Mouse (Mus musculus): Measurements from ENCODE around the gene Psma7.

Psma7 gene

GRCm38 (mm10) chr2:180042858-180043515 is 754 bp upstream of the Psma7 start:
- DNase-seq (ENCODE audit: low read depth, low spot score): peak; percentile 88

GRCm38 (mm10) chr2:180041577-180042255 is 517 bp downstream of the Psma7 start:
- peak; percentile 77 for DNase-seq (ENCODE audit: low read depth, low spot score)

DNA sequence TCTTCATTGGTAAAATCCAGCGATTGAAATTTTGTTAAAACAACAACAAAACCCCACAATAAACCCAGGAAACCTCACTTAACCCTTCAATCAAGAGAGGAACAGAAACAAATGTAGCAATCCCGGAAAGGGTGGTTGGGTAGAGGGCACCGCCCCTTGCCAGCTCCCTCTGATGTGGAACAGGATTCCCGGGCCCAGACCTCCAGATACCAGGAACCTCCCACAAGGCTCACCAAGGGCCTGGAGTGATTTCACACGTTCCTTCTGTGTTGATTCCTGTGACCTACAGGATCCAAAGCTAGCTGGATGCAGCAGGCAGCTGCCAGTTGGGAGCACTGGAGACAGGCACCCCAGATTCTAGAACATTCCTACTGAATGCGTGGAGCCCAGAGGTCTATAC is 1.8 kb downstream of the Psma7 start:
- no peak for DNase-seq (ENCODE audit: low read depth, low spot score)

DNA sequence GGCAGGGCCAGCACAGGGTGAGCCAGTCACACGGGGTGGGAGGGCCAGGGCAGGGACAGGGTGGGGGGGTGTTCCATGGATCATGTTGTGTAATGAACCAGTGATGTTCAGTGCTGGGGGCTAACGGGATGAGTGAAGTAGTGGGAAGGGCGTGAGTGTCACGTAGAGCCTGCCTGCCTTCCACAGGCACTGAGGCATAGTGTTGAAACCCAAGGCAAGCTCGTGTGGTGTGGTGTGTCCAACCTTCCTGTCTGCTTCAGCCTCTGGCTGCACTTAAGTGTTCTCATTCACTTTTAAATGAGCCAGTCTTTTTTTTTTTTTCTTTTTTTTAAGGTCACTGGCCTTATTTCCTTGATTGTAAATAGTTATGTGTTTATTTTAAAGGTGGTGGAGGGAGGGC is 7.5 kb downstream of the Psma7 start:
- no peak for DNase-seq (ENCODE audit: low read depth, low spot score)

- DNase-seq (ENCODE audit: low read depth, low spot score): no peak
Observed at GRCm38 (mm10) chr2:180033956-180034355, 8.3 kb downstream of the Psma7 start.

DNA sequence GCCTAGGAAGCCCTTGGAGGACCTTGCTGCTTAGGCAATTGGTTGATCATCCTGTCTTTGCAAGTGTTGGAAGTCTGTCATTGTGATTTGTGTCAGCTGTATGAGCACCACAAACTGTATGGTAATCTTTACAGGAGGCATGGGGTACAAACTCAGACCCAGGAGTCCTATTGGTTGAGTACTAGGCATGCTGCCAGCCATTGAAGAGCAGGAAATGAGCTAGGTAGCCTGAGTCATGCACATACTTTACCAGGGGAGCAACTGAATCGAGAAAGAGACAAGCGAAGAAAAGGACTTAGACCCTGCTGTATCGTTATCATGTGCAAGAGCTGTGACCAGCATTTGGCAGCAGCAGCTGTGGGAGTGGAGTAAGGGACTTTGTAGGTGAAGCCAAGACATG is 9.3 kb downstream of the Psma7 start:
- no peak for DNase-seq (ENCODE audit: low read depth, low spot score)

- DNase-seq (ENCODE audit: low read depth, low spot score): no peak
Observed at GRCm38 (mm10) chr2:180031270-180031669, 11.0 kb downstream of the Psma7 start.

DNA sequence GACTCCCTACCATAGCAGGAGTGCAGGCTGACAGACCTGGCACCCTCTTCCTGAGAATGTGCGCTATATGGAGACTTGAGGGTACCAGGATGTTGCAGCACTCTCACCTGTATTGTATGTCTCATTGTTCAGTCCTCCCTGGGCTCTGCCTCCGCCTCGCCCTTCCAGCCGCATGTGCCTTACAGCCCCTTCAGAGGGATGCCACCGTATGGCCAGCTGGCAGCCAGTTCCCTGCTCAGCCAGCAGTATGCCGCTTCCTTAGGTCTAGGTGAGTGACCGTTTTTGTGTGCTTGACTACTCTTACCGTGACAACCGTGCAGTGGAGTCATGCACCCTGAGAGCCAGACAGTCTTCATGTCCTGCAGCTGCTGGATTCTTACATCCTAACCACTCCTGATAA is 14.5 kb downstream of the Psma7 start:
- no peak for DNase-seq (ENCODE audit: low read depth, low spot score)

- no peak for DNase-seq (ENCODE audit: low read depth, low spot score)
Observed at GRCm38 (mm10) chr2:180025861-180026200, 16.4 kb downstream of the Psma7 start.

DNA sequence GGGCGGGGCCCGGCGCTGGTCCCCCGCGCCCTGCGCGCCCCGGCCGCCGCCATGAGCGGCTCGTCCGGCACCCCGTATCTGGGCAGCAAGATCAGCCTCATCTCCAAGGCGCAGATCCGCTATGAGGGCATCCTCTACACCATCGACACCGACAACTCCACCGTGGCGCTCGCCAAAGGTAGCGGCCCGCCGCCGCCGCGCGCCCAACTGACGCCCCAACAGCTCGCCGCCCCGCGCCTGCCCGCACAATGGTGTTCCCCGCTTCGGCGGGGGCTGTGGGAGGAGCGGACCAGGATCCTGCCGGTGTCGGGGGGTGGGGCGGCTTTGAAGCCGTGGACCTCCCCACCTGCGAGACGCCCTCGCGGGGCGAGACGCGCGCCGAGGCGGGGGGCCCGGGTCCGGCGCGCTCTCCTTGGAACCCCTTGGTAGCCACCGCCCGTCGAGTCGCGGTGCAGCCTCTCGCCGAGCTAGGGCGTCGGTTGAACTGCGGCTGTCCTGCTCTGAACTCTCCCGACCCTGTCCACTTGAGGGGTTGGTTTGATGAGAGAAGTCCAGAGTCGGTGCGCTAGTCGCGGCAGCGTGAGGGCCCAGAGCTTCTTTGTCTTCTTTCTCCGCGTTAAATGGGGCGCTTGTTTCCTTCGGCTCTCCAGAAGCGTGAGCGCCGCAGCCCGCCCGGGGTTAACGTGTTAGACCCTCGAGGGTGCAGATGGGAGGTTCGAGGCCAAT is 16.9 kb downstream of the Psma7 start:
- peak; percentile 64 for DNase-seq (ENCODE audit: low read depth, low spot score)

- peak; percentile 100 for DNase-seq (ENCODE audit: low read depth, low spot score)
Observed at GRCm38 (mm10) chr2:180024401-180025098, 17.7 kb downstream of the Psma7 start, which contains the start of gene Lsm14b. Gene Lsm14b (plus strand): TSS chr2:180024987.

DNA sequence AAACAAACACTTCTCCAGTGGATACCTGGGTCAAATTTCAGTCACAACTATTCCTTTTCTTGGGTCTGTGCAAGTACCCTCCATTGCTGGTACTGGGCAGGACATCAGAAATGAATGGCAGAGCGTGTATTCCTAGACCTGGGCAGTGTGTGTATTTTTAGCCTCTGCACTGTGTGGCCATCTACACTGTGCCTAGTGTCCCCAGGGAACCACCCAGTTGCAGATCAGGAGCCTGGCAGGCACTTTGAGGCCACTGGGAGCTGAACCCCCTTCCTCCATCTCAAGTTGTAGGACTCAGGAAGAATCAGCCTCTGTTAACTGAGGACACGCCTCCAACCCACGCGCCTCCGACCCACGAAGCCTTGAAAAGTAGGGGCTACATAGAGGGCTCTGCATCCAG is 19.5 kb downstream of the Psma7 start:
- DNase-seq (ENCODE audit: low read depth, low spot score): no peak

DNA sequence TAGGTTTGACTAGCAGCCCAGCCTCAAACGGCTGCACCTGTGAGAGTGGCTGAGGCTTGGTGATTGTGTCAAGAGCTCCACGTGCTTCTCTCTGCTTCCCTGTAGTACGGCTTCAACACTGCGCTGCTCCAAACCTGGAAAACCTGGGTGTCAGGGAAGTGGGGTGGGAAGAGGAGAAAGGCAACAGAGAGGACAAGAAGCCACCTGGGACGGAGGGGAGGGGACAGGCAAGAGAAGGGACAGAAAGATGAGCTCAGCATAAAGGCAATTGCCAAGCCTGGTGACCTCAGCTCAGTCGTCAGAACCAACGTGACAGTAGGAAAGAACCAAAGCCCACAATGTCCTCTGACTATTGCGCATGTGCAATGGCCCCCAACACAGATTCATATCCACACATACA is 21.3 kb downstream of the Psma7 start:
- DNase-seq (ENCODE audit: low read depth, low spot score): no peak

DNA sequence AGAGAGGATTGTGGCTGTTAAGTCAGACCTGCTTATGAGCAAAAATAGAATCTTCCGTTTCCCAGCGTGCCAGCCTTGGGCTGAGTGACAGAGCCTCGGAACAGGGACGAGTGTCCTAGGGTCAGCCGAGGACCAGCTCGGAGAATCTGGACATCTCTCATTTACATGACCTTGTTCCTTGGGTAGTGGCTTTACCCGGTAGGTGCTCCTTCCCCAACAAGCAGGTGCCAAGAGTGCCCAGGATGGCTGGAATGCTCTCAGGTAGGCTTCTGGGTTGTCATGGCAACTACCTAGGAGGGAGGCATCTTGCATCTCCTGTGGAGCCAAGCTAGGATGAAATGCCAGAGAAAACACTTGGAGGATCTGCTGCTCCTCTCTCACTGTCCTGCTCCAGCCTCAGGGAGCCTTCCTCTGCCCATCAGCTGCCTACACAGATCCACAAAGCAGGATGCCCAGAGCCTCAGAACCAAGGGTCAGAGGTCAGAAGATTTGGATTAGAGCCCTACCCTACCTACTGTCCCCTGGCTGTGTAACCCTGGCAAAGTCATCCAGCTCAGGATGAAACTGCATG is 22.1 kb downstream of the Psma7 start:
- DNase-seq (ENCODE audit: low read depth, low spot score): no peak

DNA sequence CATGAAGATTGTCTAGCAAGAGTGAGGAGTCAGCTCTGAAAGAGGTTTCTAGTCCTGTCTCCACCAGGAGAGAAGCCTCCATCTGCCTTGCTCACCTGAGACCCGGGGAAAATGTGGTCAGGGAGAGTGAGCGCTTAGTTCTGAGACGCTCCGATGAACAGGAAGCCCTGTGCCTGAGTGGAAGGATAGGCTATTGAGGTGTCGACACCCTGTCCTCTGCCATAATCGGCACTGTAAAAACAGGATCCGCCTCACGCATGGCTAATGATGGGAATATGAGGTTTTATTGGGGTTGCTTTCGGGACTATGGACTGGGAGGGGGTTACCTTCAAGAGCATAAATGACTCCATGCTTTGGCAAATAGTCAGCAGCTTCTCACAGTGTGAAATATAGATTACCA is 23.7 kb downstream of the Psma7 start:
- no peak for DNase-seq (ENCODE audit: low read depth, low spot score)

GRCm38 (mm10) chr2:180017632-180018031 is 24.6 kb downstream of the Psma7 start:
- no peak for DNase-seq (ENCODE audit: low read depth, low spot score)

GRCm38 (mm10) chr2:180013686-180014085 is 28.5 kb downstream of the Psma7 start:
- no peak for DNase-seq (ENCODE audit: low read depth, low spot score)

DNA sequence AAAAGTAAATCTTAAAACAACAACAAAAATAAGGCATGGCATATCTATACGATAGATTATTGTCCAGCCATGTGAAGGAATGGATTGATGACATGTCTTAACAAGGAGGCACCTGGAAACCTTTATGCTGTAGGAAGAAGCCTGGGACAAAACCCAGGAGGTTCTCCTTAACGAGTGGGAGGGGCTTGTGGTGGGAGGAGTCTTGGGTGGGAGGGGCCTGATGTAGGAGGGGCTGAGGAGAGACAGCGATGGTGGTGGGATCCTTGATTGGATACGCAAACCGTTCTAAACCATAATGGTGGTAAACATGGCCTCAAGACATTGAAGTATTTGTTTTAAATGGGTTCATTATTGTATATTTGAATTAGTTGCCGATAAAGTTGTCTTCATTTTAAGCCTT is 30.9 kb downstream of the Psma7 start:
- DNase-seq (ENCODE audit: low read depth, low spot score): no peak

- DNase-seq (ENCODE audit: low read depth, low spot score): no peak
Observed at GRCm38 (mm10) chr2:180010686-180011085, 31.5 kb downstream of the Psma7 start.

DNA sequence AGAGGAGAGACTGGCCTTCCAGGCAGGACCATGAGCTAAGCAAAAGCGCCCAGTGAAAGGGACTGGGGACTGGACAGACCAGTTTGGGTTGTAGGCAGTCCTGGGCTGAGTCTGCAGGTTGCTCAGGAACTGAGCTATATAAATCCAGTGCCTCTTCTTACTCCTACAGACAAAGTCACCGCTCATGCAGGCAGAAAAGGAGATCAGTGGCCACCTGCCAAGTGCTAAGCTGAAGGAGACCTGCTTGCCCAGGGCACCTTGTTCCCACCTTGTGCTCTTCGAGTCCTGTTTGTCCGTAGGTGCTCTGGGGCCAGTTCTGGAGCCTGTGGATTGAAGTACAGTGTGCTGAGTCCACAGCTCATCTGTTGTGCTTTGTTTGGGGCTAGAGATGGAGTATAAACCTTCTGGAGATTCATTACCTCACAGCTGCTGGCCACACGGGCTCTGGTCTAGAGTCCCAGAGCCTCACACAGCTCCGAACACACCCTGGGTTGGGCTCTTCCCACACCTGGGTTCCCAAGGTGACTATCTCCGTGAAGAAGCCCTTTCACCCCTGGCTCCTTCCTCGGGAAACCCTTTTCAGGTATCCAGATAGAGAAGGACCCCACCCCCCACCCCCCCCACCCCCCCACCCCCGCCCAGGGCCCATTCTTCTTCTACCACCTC is 35.7 kb downstream of the Psma7 start:
- no peak for DNase-seq (ENCODE audit: low read depth, low spot score)

DNA sequence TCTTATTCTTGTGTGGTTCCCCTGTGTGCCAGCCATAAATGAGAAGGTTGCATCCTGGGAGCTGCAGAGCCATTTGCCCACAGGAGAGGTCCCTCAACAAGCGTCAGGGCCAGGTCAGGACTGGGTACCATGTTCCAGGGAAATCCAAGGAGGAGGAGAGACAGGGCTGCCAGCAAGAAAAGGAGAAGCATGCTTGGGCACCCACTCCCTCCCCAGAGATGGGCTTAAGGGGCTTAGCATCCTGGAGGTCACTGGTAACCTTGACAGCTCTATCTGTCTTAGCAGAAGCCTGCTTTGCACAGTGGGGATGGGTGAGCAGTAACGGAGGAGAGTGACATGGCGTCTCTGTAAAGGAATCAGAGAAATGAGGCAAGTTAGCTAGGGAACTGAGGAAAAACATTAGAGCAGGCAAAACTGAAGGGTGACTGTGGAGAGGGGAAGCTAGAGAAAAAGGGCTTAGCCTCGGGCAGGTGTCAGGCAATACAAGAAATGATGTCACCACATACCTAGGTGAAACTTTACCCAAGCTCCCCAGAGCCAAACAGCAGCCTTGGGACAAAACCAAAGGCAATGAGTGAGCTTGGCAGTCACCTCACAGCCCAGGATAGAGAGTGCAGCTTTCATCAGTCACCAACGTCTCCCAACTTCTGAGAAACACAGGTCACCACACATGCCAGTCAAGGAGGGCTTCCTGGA is 36.4 kb downstream of the Psma7 start:
- no peak for DNase-seq (ENCODE audit: low read depth, low spot score)

Data from A20 (cell line).